7 mouse cellular contexts compared by ENCODE assay signal in genomic region chr7:6155901-6156411, GRCm38 (mm10). TPM values are rescaled to one million over a fixed set of nuclear protein-coding genes. Genes with fewer than 3 reads are reported as not detected.
DNase-seq lines count a peak whose midpoint lies in the region; ATAC-seq lines count a peak whose summit lies in the region.

Gene Zfp787, minus strand, starts transcription at chr7:6155997.

- no peaks in the 10 kb centered on the region for H3K27me3 ChIP-seq in embryonic facial prominence, embryonic 10.5 days (replicated peaks; ENCODE audit: low read depth, poor library complexity, severe bottlenecking)
- H3K27me3 ChIP-seq in limb, embryonic 10.5 days (ENCODE audit: low read depth, poor library complexity, severe bottlenecking): no peaks in the 10 kb centered on the region
- no peaks in the 10 kb centered on the region for H3K27me3 ChIP-seq in midbrain, embryonic 13.5 days

- peak within 1 kb of the TSS; percentile 87 for H3K4me3 ChIP-seq in embryonic facial prominence, embryonic 10.5 days
- H3K4me3 ChIP-seq in limb, embryonic 10.5 days: peak within 1 kb of the TSS; percentile 75
- H3K4me3 ChIP-seq in midbrain, embryonic 13.5 days (replicated peaks): peak within 1 kb of the TSS; percentile 68

- peak within 1 kb of the TSS; percentile 95 for H3K27ac ChIP-seq in embryonic facial prominence, embryonic 10.5 days (replicated peaks)
- peak within 1 kb of the TSS; percentile 93 for H3K27ac ChIP-seq in limb, embryonic 10.5 days
- H3K27ac ChIP-seq in midbrain, embryonic 13.5 days: peak within 1 kb of the TSS; percentile 94

- H3K9me3 ChIP-seq in embryonic facial prominence, embryonic 10.5 days: 0 out of 2 replicates have a peak, but pooled peaks cover 9% of the 10 kb centered on the region
- H3K9me3 ChIP-seq in limb, embryonic 10.5 days (replicated peaks): no peaks in the 10 kb centered on the region
- no peaks in the 10 kb centered on the region for H3K9me3 ChIP-seq in midbrain, embryonic 13.5 days

- WGBS in embryonic facial prominence, embryonic 10.5 days: under 1% methylated on average over 53 of the region's 54 CpGs
- under 1% methylated on average over 53 of the region's 54 CpGs for WGBS in limb, embryonic 10.5 days
- under 1% methylated on average over 52 of the region's 54 CpGs for WGBS in midbrain, embryonic 13.5 days

- H3K9ac ChIP-seq in midbrain, embryonic 13.5 days (replicated peaks): peak within 1 kb of the TSS; percentile 91

- peak; percentile 73 for ATAC-seq in granulocyte monocyte progenitor cell, adult 5-6 weeks (replicated peaks; ENCODE audit: poor library complexity, severe bottlenecking)
- peak; percentile 98 for ATAC-seq in midbrain, embryonic 13.5 days

- H3K4me1 ChIP-seq in embryonic facial prominence, embryonic 10.5 days: peaks cover 24% of the 10 kb centered on the region
- peaks cover 25% of the 10 kb centered on the region for H3K4me1 ChIP-seq in limb, embryonic 10.5 days
- H3K4me1 ChIP-seq in midbrain, embryonic 13.5 days (replicated peaks): peaks cover 31% of the 10 kb centered on the region

- H3K36me3 ChIP-seq in embryonic facial prominence, embryonic 10.5 days (replicated peaks): peaks cover 8% of the 10 kb centered on the region; the same call in 1 of the 2 replicates
- peaks cover 1% of the 10 kb centered on the region for H3K36me3 ChIP-seq in limb, embryonic 10.5 days
- no peaks in the 10 kb centered on the region for H3K36me3 ChIP-seq in midbrain, embryonic 13.5 days

- DNase-seq in adrenal gland, adult 8-10 months: peak; percentile 97
- DNase-seq in embryonic facial prominence, embryonic 10.5 days (ENCODE audit: low spot score): peak; percentile 98
- DNase-seq in kidney, adult 11 months: peak; percentile 96
- DNase-seq in limb, embryonic 10.5 days (ENCODE audit: low spot score): peak; percentile 97
- peak; percentile 79 for DNase-seq in spleen, adult 12 weeks (ENCODE audit: low spot score)

- peak within 1 kb of the TSS; percentile 94 for H3K4me2 ChIP-seq in midbrain, embryonic 13.5 days (replicated peaks)

RNA-seq across cellular contexts. Expression of gene Zfp787, which starts in this region (rescaled TPM):
- 10 to 100 TPM; 42.8 to 60.3 (median 58.4) TPM for total RNA-seq in adrenal gland, adult 8-10 months (2022)
- 23.5 and 26.1 TPM in 2 replicates for polyA plus RNA-seq in embryonic facial prominence, embryonic 10.5 days (2016; fragmentation: Nextera tagmentation; extraction: Ambion mirVana)
- 22.6 and 23.7 TPM in 2 replicates for total RNA-seq in granulocyte monocyte progenitor cell, adult 5-6 weeks (2014; fragmentation: Nextera tagmentation)
- total RNA-seq in granulocyte monocyte progenitor cell, adult 5-6 weeks (2017): 20.2 and 32.4 TPM in 2 replicates
- 29.8 and 32.4 TPM in 2 replicates for polyA plus RNA-seq in limb, embryonic 10.5 days (2016; fragmentation: Nextera tagmentation; extraction: Ambion mirVana)
- 22.4 and 27.6 TPM in 2 replicates for polyA plus RNA-seq in midbrain, embryonic 13.5 days (2015; fragmentation: Nextera tagmentation; extraction: Ambion mirVana)

Comparison
In these comparisons a context has a peak if more than half of its experiments do, and no peak if none do; other contexts are left out.
1. Peak in every context shown above with its lines: DNase-seq, ATAC-seq, H3K4me3 ChIP-seq and H3K27ac ChIP-seq.